Mouse (Mus musculus): Measurements from ENCODE around the gene Tsks. TPM values are rescaled to one million over a fixed set of nuclear protein-coding genes. Genes with fewer than 3 reads are reported as not detected.

Gene Tsks
- polyA plus RNA-seq, 1 experiment from 2014 or later: not detected

- no peak for ATAC-seq
- Histone ChIP-seq H3K27ac (ENCODE audit: low read depth, low read length) (no peak overlapping the region), H3K9ac (ENCODE audit: low read length) (no peak overlapping the region), H3K36me3 (ENCODE audit: control insufficient read depth, insufficient read depth, low read length) (peaks cover 99% of the 10 kb centered on the region), H3K4me1 (ENCODE audit: control insufficient read depth, insufficient read depth, low read length) (no peaks in the 10 kb centered on the region), H3K4me2 (ENCODE audit: low read length) (no peak overlapping the region), H3K27me3 (replicated peaks; ENCODE audit: control insufficient read depth, insufficient read depth, low read length) (no peaks in the 10 kb centered on the region), H3K4me3 (ENCODE audit: low read depth, low read length) (no peak overlapping the region), H3K9me3 (replicated peaks; ENCODE audit: control insufficient read depth, low read length) (no peaks in the 10 kb centered on the region)
- DNase-seq (ENCODE audit: low spot score): no peak
- WGBS: 98% methylated on average over 12 of the region's 12 CpGs
Observed at GRCm38 (mm10) chr7:45006503-45006902, 63.5 kb downstream of the Tsks start.

GRCm38 (mm10) chr7:45007141-45007540 is 64.1 kb downstream of the Tsks start:
- no peaks in the 10 kb centered on the region for H3K9me3 ChIP-seq (replicated peaks; ENCODE audit: control insufficient read depth, low read length)
- no peak overlapping the region for H3K9ac ChIP-seq (ENCODE audit: low read length)
- no peak overlapping the region for H3K4me3 ChIP-seq (ENCODE audit: low read depth, low read length)
- H3K36me3 ChIP-seq (ENCODE audit: control insufficient read depth, insufficient read depth, low read length): peaks cover 99% of the 10 kb centered on the region
- H3K27me3 ChIP-seq (replicated peaks; ENCODE audit: control insufficient read depth, insufficient read depth, low read length): no peaks in the 10 kb centered on the region
- no peak for DNase-seq (ENCODE audit: low spot score)
- WGBS: 97% methylated on average over 29 of the region's 29 CpGs
- no peak overlapping the region for H3K4me2 ChIP-seq (ENCODE audit: low read length)
- no peak for ATAC-seq
- no peak overlapping the region for H3K27ac ChIP-seq (ENCODE audit: low read depth, low read length)
- H3K4me1 ChIP-seq (ENCODE audit: control insufficient read depth, insufficient read depth, low read length): no peaks in the 10 kb centered on the region

Other genes with a start within 250 kb of the Tsks start
- gene Izumo2, start 234.5 kb upstream of the Tsks start, polyA plus RNA-seq (2014; fragmentation: Nextera tagmentation; extraction: Ambion mirVana): not detected in 2 replicates
- gene Vrk3, start 194.8 kb upstream of the Tsks start, polyA plus RNA-seq (2014; fragmentation: Nextera tagmentation; extraction: Ambion mirVana): 32.0 and 33.5 TPM in 2 replicates
- 1.2 and 1.3 TPM in 2 replicates for gene Zfp473, start 192.2 kb upstream of the Tsks start, polyA plus RNA-seq (2014; fragmentation: Nextera tagmentation; extraction: Ambion mirVana)
- gene Nup62, start 127.1 kb upstream of the Tsks start, polyA plus RNA-seq (2014; fragmentation: Nextera tagmentation; extraction: Ambion mirVana): 40.4 and 43.6 TPM in 2 replicates
- 1.0 and 1.2 TPM in 2 replicates for gene Il4i1, start 126.8 kb upstream of the Tsks start, polyA plus RNA-seq (2014; fragmentation: Nextera tagmentation; extraction: Ambion mirVana)
- gene Atf5, start 126.5 kb upstream of the Tsks start, polyA plus RNA-seq (2014; fragmentation: Nextera tagmentation; extraction: Ambion mirVana): 4.2 and 4.7 TPM in 2 replicates
- gene Akt1s1, start 94.2 kb upstream of the Tsks start, polyA plus RNA-seq (2014; fragmentation: Nextera tagmentation; extraction: Ambion mirVana): 70.4 and 75.4 TPM in 2 replicates
- 79.6 and 105 TPM in 2 replicates for gene Tbc1d17, start 94.1 kb upstream of the Tsks start, polyA plus RNA-seq (2014; fragmentation: Nextera tagmentation; extraction: Ambion mirVana)
- 30.0 and 31.7 TPM in 2 replicates for gene Pnkp, start 86.1 kb upstream of the Tsks start, polyA plus RNA-seq (2014; fragmentation: Nextera tagmentation; extraction: Ambion mirVana)
- gene Ptov1, start 73.4 kb upstream of the Tsks start, polyA plus RNA-seq (2014; fragmentation: Nextera tagmentation; extraction: Ambion mirVana): 447 and 458 TPM in 2 replicates
- gene Med25, start 50.5 kb upstream of the Tsks start, polyA plus RNA-seq (2014; fragmentation: Nextera tagmentation; extraction: Ambion mirVana): 75.4 and 94.0 TPM in 2 replicates
- 18.2 and 18.3 TPM in 2 replicates for gene Fuz, start 47.1 kb upstream of the Tsks start, polyA plus RNA-seq (2014; fragmentation: Nextera tagmentation; extraction: Ambion mirVana)
- 85.6 and 99.3 TPM in 2 replicates for gene Ap2a1, start 13.7 kb upstream of the Tsks start, polyA plus RNA-seq (2014; fragmentation: Nextera tagmentation; extraction: Ambion mirVana)
- 37.3 and 41.0 TPM in 2 replicates for gene Cpt1c, start 31.6 kb downstream of the Tsks start, polyA plus RNA-seq (2014; fragmentation: Nextera tagmentation; extraction: Ambion mirVana)
- gene Prmt1, start 43.4 kb downstream of the Tsks start, polyA plus RNA-seq (2014; fragmentation: Nextera tagmentation; extraction: Ambion mirVana): 241 and 274 TPM in 2 replicates
- 52.7 and 60.6 TPM in 2 replicates for gene Irf3, start 54.4 kb downstream of the Tsks start, polyA plus RNA-seq (2014; fragmentation: Nextera tagmentation; extraction: Ambion mirVana)
- 20.0 and 23.4 TPM in 2 replicates for gene Bcl2l12, start 55.5 kb downstream of the Tsks start, polyA plus RNA-seq (2014; fragmentation: Nextera tagmentation; extraction: Ambion mirVana)
- 40.5 and 47.8 TPM in 2 replicates for gene Scaf1, start 73.2 kb downstream of the Tsks start, polyA plus RNA-seq (2014; fragmentation: Nextera tagmentation; extraction: Ambion mirVana)
- gene Rras, start 74.8 kb downstream of the Tsks start, polyA plus RNA-seq (2014; fragmentation: Nextera tagmentation; extraction: Ambion mirVana): 11.4 and 14.7 TPM in 2 replicates
- gene Prr12, start 109.7 kb downstream of the Tsks start, polyA plus RNA-seq (2014; fragmentation: Nextera tagmentation; extraction: Ambion mirVana): 13.6 and 16.0 TPM in 2 replicates
- gene Nosip, start 119.2 kb downstream of the Tsks start, polyA plus RNA-seq (2014; fragmentation: Nextera tagmentation; extraction: Ambion mirVana): 70.4 and 71.8 TPM in 2 replicates
- 12.0 and 13.4 TPM in 2 replicates for gene Prrg2, start 119.5 kb downstream of the Tsks start, polyA plus RNA-seq (2014; fragmentation: Nextera tagmentation; extraction: Ambion mirVana)
- gene Rcn3, start 149.0 kb downstream of the Tsks start, polyA plus RNA-seq (2014; fragmentation: Nextera tagmentation; extraction: Ambion mirVana): 67.4 and 73.9 TPM in 2 replicates
- gene Fcgrt, start 160.6 kb downstream of the Tsks start, polyA plus RNA-seq (2014; fragmentation: Nextera tagmentation; extraction: Ambion mirVana): 20.3 and 26.9 TPM in 2 replicates
- 981 and 1,280 TPM in 2 replicates for gene Rps11, start 181.2 kb downstream of the Tsks start, polyA plus RNA-seq (2014; fragmentation: Nextera tagmentation; extraction: Ambion mirVana)
- gene Rpl13a, start 185.6 kb downstream of the Tsks start, polyA plus RNA-seq (2014; fragmentation: Nextera tagmentation; extraction: Ambion mirVana): 1,037 and 1,253 TPM in 2 replicates
- gene Gm45713, start 193.0 kb downstream of the Tsks start, polyA plus RNA-seq (2014; fragmentation: Nextera tagmentation; extraction: Ambion mirVana): 0.22 and 0.88 TPM in 2 replicates
- gene Flt3l, start 193.2 kb downstream of the Tsks start, polyA plus RNA-seq (2014; fragmentation: Nextera tagmentation; extraction: Ambion mirVana): 0.61 and 1.3 TPM in 2 replicates
- 101 and 108 TPM in 2 replicates for gene Pih1d1, start 211.1 kb downstream of the Tsks start, polyA plus RNA-seq (2014; fragmentation: Nextera tagmentation; extraction: Ambion mirVana)
- gene Aldh16a1, start 211.4 kb downstream of the Tsks start, polyA plus RNA-seq (2014; fragmentation: Nextera tagmentation; extraction: Ambion mirVana): 24.4 and 26.8 TPM in 2 replicates
- gene Slc17a7, start 220.7 kb downstream of the Tsks start, polyA plus RNA-seq (2014; fragmentation: Nextera tagmentation; extraction: Ambion mirVana): 14.6 and 15.9 TPM in 2 replicates
- gene Gfy, start 236.4 kb downstream of the Tsks start, polyA plus RNA-seq (2014; fragmentation: Nextera tagmentation; extraction: Ambion mirVana): not detected in 2 replicates
- gene Pth2, start 237.8 kb downstream of the Tsks start, polyA plus RNA-seq (2014; fragmentation: Nextera tagmentation; extraction: Ambion mirVana): not detected in 2 replicates

All from forebrain, embryonic 14.5 days (tissue).